Mouse (Mus musculus) intestine, postnatal 0 days (tissue): ENCODE results near the gene Ccdc62. TPM values are rescaled to one million over a fixed set of nuclear protein-coding genes. Genes with fewer than 3 reads are reported as not detected.

Source experiments
- ATAC-seq: fragments of 200-750 bp; cut with Nextera tagmentation; 2 replicates; pipeline ENCODE4 v1.8.0; 2017; ENCODE audit warnings: mild to moderate bottlenecking, moderate TSS enrichment, moderate library complexity
- H3K27ac ChIP-seq: fragments of 300-500 bp; sonication (generic); 2 replicates; pipeline ENCODE4 v1.5.1; 2014; ENCODE audit warnings: mild to moderate bottlenecking, low read depth, low read length, moderate library complexity
- H3K27me3 ChIP-seq: fragments of 300-500 bp; sonication (generic); replicated peaks from 2 replicates; pipeline ENCODE4 v1.6.1; 2014; ENCODE audit warnings: low read length, mixed read lengths; ENCODE audit not compliant: control insufficient read depth, insufficient read depth
- H3K36me3 ChIP-seq: fragments of 300-500 bp; sonication (generic); 2 replicates; pipeline ENCODE4 v1.6.1; 2014; ENCODE audit warnings: mild to moderate bottlenecking, moderate library complexity; ENCODE audit not compliant: control insufficient read depth, insufficient read depth
- H3K4me1 ChIP-seq: fragments of 300-500 bp; sonication (generic); replicated peaks from 2 replicates; pipeline ENCODE4 v1.6.1; 2014; ENCODE audit warnings: antibody characterized with exemption, low read length, mixed read lengths; ENCODE audit not compliant: control insufficient read depth, insufficient read depth
- H3K4me2 ChIP-seq: fragments of 300-500 bp; sonication (generic); replicated peaks from 2 replicates; pipeline ENCODE4 v1.6.1; 2014; ENCODE audit warnings: low read depth, mild to moderate bottlenecking, moderate library complexity
- H3K4me3 ChIP-seq: fragments of 300-500 bp; sonication (generic); 2 replicates; pipeline ENCODE4 v1.5.1; 2014; ENCODE audit warnings: low read depth, low read length
- H3K9ac ChIP-seq: fragments of 300-500 bp; sonication (generic); 2 replicates; pipeline ENCODE4 v1.6.1; 2014; ENCODE audit warnings: mild to moderate bottlenecking, low read depth, low read length
- H3K9me3 ChIP-seq: fragments of 300-500 bp; sonication (generic); 2 replicates; pipeline ENCODE4 v1.6.1; 2016; ENCODE audit warnings: mixed run types; ENCODE audit not compliant: control insufficient read depth
- CTCF ChIP-seq: sonication (generic); IDR thresholded peaks from 2 replicates; pipeline ENCODE4 v1.5.1; 2016; ENCODE audit warnings: low read depth, mild to moderate bottlenecking, control low read depth, antibody characterized with exemption, moderate library complexity
- WGBS: fragments of 180-500 bp; shearing (Covaris S2); extraction: QIAGEN DNeasy Blood & Tissue Kit; methylation state at CpG from one replicate; pipeline ENCODE4 v1.1.7; 2014; 5-methylcytosine and 5-hydroxymethylcytosine counted together
- polyA plus RNA-seq: library from polyadenylated mRNA; unstranded; fragments of >200 nt; fragmentation: Nextera tagmentation; extraction: Ambion mirVana; gene quantifications from 2 replicates; pipeline ENCODE4 v1.2.1, GENCODE M21; 2015

The Ccdc62 gene
- polyA plus RNA-seq, 1 experiment from 2014 or later, result 3.8 TPM

DNA sequence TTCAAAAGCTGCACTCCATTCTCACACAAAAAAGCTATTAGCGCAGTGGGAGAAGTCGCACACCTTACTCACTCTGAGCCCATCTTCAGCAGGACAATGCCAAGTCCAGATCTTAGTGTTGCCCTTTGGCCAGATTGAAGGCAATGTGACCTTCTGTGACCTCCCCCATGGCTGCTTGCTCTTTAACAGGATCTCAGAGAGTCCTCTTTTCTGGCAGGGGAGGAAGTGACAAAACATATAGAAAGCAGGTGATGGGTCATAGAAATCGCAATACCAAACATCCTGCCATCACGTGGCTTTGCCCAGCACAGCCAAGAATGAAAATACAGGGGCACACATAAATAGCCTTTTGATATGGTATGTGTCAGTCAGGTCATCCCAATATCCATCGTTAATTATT lies 39.5 kb upstream of the Ccdc62 start:
- H3K4me3 ChIP-seq, result no peak overlapping the region
- 78% methylated on average over 5 of the region's 5 CpGs for WGBS
- H3K9ac ChIP-seq, result no peak overlapping the region
- TF ChIP-seq CTCF, result no peak
- H3K27ac ChIP-seq, result no peak overlapping the region
- H3K9me3 ChIP-seq, result no peaks in the 10 kb centered on the region
- H3K4me2 ChIP-seq, result no peak overlapping the region
- H3K36me3 ChIP-seq, result no peaks in the 10 kb centered on the region
- ATAC-seq, result no peak
- H3K4me1 ChIP-seq, result no peaks in the 10 kb centered on the region
- no peaks in the 10 kb centered on the region for H3K27me3 ChIP-seq

DNA sequence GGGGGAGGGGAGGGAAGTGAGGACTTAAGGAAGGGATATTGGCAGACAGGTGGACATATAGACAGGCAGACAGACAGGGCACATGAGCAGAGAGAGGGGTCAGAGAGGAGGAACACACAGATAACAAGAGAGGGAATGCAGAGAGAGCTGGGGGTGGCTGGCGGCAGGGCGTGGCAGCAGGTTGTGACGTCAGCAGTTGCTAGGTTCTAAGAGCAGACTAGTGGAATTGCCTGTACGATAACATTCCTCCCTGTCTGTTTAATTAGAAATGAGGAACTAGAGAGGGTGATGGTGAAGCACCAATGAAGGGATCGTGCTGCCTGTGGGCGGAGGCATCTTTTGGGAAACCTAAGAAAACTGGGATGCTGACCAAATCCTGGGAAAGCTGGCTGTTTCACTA lies 38.8 kb upstream of the Ccdc62 start:
- Histone ChIP-seq H3K27me3 (no peaks in the 10 kb centered on the region), H3K9me3 (no peaks in the 10 kb centered on the region), H3K9ac (no peak overlapping the region), H3K27ac (no peak overlapping the region), H3K4me3 (no peak overlapping the region), H3K4me2 (peak overlapping the region; percentile 32; the same call in 1 of the 2 replicates), H3K4me1 (no peaks in the 10 kb centered on the region), H3K36me3 (no peaks in the 10 kb centered on the region)
- 34% methylated on average over 6 of the region's 6 CpGs for WGBS
- no peak for TF ChIP-seq CTCF
- 0 out of 2 replicates have a peak, but pooled peaks have one; percentile 22 for ATAC-seq

DNA sequence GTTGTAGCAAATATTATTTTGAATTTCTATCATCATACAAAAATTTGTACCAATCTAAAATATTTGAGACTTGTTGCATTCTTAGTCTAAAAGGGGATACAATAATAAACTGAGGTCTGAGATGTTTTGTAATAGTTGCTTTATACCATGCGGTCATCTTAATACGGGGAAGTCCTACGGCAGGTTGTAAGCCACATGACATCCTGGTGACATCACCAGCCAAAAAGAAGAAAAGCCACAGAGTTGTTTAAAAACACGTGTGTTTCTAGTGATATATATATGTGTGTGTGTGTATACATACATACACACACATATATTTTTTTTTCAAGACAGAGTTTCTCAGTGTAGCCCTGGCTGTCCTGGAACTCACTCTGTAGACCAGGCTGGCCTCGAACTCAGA lies 37.0 kb upstream of the Ccdc62 start:
- H3K4me2 ChIP-seq, result no peak overlapping the region
- no peak overlapping the region for H3K4me3 ChIP-seq
- no peak for TF ChIP-seq CTCF
- H3K4me1 ChIP-seq, result no peaks in the 10 kb centered on the region
- ATAC-seq, result no peak
- no peak overlapping the region for H3K27ac ChIP-seq
- H3K9ac ChIP-seq, result no peak overlapping the region
- 81% methylated on average over 5 of the region's 5 CpGs for WGBS
- H3K9me3 ChIP-seq, result no peaks in the 10 kb centered on the region
- H3K36me3 ChIP-seq, result no peaks in the 10 kb centered on the region
- H3K27me3 ChIP-seq, result no peaks in the 10 kb centered on the region

DNA sequence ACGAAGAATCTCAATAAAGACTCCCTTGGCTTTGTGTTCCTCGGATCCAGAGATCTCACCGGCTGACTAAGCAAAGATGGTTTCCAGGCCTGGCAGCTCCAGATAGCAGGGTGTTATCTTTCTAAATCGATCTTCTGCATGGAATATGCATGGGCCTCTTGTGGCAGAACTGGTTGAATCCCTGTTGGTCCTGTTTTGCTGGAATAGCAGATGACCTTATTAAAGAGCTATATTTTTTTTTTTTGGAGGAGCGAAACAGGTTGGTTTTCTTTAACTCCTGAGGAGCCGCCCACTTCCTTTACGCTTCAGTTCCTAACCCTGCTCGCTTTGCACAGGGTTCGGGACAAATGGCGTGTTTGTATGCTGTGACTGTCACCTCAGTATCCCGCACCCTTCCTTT lies 34.1 kb upstream of the Ccdc62 start:
- Histone ChIP-seq H3K4me1 (no peaks in the 10 kb centered on the region), H3K9ac (no peak overlapping the region), H3K36me3 (no peaks in the 10 kb centered on the region), H3K27me3 (no peaks in the 10 kb centered on the region), H3K4me3 (no peak overlapping the region), H3K9me3 (no peaks in the 10 kb centered on the region), H3K4me2 (no peak overlapping the region), H3K27ac (no peak overlapping the region)
- no peak for ATAC-seq
- 54% methylated on average over 11 of the region's 11 CpGs for WGBS
- no peak for TF ChIP-seq CTCF

DNA sequence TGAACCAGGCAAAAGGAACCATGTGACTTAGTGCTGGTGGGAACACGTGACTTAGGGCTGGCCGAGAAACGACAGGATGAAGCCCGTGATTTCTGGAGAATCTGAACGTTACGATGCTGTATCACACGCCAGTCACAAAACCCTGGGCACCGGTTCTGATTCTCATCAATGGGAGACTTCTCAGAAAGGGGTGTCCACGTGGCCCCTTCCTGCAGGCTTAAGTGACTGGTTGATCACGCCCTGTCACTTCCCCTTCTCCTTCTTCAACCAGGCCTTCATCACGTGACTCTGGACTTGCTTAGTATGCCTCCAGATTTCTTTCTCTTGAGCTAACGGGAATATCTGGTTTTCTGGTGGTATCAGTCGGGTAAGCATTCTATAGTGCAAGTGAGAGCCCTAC lies 33.1 kb upstream of the Ccdc62 start:
- no peak for TF ChIP-seq CTCF
- WGBS, result 78% methylated on average over 13 of the region's 13 CpGs

DNA sequence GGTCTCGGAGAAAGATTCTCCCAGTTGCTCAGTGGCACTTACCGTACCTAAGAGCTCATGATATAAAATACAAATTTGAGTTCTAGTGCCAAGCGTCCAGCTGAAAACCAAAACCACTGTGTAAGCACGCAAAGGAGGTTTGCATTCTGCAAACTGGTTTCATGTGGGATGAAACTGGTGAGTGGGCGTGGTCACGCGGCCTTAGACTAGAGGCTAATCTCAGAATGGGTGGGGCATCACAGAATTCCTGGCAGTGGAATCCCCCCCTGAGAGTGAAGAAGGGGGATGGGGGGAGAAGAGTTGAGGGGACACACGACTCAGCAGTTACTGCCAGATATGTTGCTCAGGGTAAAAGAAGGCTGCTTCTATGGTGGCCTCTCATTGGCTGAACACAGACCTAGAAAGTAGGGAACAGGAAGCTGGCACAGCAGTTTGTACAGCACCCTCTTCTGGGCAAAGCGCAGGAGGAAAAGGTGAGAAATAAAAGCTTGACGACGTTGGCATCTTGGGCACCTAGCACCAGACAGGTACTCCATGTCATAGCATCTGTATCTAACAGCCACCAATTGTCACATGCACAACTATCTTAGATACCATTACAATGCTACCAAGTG lies 26.3 kb upstream of the Ccdc62 start:
- TF ChIP-seq CTCF, result peak; percentile 43
- ATAC-seq, result no peak

More for the DNA sequence above, 33.1 kb upstream of the Ccdc62 start:
- Histone ChIP-seq H3K27me3 (no peaks in the 10 kb centered on the region), H3K4me3 (no peak overlapping the region), H3K9me3 (no peaks in the 10 kb centered on the region), H3K36me3 (no peaks in the 10 kb centered on the region), H3K4me2 (no peak overlapping the region), H3K4me1 (no peaks in the 10 kb centered on the region), H3K27ac (no peak overlapping the region), H3K9ac (no peak overlapping the region)
- ATAC-seq, result no peak

More for the DNA sequence above, 26.3 kb upstream of the Ccdc62 start:
- Histone ChIP-seq H3K9ac (no peak overlapping the region), H3K27me3 (no peaks in the 10 kb centered on the region), H3K36me3 (peaks cover 7% of the 10 kb centered on the region; the same call in 1 of the 2 replicates), H3K4me3 (no peak overlapping the region), H3K4me2 (no peak overlapping the region), H3K9me3 (no peaks in the 10 kb centered on the region), H3K4me1 (no peaks in the 10 kb centered on the region), H3K27ac (no peak overlapping the region)
- 68% methylated on average over 11 of the region's 11 CpGs for WGBS
